Mouse (Mus musculus): ENCODE results near the gene Clip1. TPM values are rescaled to one million over a fixed set of nuclear protein-coding genes. Genes with fewer than 3 reads are reported as not detected.

Clip1 gene
- total and polyA plus RNA-seq, 2 experiments from 2014 or later: 73.1 to 77.5 TPM

GRCm38 (mm10) chr5:123667915-123668314, 16.5 kb downstream of the Clip1 start:
- no peaks in the 10 kb centered on the region for H3K9me3 ChIP-seq (ENCODE audit: low read length)
- no peaks in the 10 kb centered on the region for H3K4me1 ChIP-seq (ENCODE audit: insufficient read depth, low read length)
- no peak for TF ChIP-seq CTCF (IDR thresholded peaks at IDR 0.05)
- 90% methylated on average over 12 of the region's 12 CpGs for WGBS
- no peak for ATAC-seq (ENCODE audit: low FRiP score)
- H3K36me3 ChIP-seq (ENCODE audit: insufficient read depth, low read length): no peaks in the 10 kb centered on the region
- H3K4me2 ChIP-seq (ENCODE audit: low read depth, low read length, poor library complexity, severe bottlenecking): no peak overlapping the region
- H3K4me3 ChIP-seq (ENCODE audit: low read depth, low read length): no peak overlapping the region
- H3K27me3 ChIP-seq (ENCODE audit: insufficient read depth, low read length): no peaks in the 10 kb centered on the region
- no peak overlapping the region for H3K27ac ChIP-seq (ENCODE audit: low read depth, low read length)
- no peak for DNase-seq (ENCODE audit: low spot score)
- no peak overlapping the region for H3K9ac ChIP-seq (replicated peaks; ENCODE audit: low read length, poor library complexity, severe bottlenecking)

- Histone ChIP-seq H3K36me3 (ENCODE audit: insufficient read depth, low read length) (no peaks in the 10 kb centered on the region), H3K9me3 (ENCODE audit: low read length) (no peaks in the 10 kb centered on the region), H3K27ac (ENCODE audit: low read depth, low read length) (no peak overlapping the region), H3K27me3 (ENCODE audit: insufficient read depth, low read length) (no peaks in the 10 kb centered on the region), H3K9ac (replicated peaks; ENCODE audit: low read length, poor library complexity, severe bottlenecking) (no peak overlapping the region), H3K4me3 (ENCODE audit: low read depth, low read length) (no peak overlapping the region), H3K4me1 (ENCODE audit: insufficient read depth, low read length) (no peaks in the 10 kb centered on the region), H3K4me2 (ENCODE audit: low read depth, low read length, poor library complexity, severe bottlenecking) (no peak overlapping the region)
- ATAC-seq (ENCODE audit: low FRiP score): no peak
- 75% methylated on average over 7 of the region's 7 CpGs for WGBS
- no peak for TF ChIP-seq CTCF (IDR thresholded peaks at IDR 0.05)
- no peak for DNase-seq (ENCODE audit: low spot score)
Observed at GRCm38 (mm10) chr5:123665956-123666355, 18.5 kb downstream of the Clip1 start.

- TF ChIP-seq CTCF (IDR thresholded peaks at IDR 0.05): no peak
- H3K9ac ChIP-seq (replicated peaks; ENCODE audit: low read length, poor library complexity, severe bottlenecking): no peak overlapping the region
- H3K36me3 ChIP-seq (ENCODE audit: insufficient read depth, low read length): no peaks in the 10 kb centered on the region
- no peaks in the 10 kb centered on the region for H3K4me1 ChIP-seq (ENCODE audit: insufficient read depth, low read length)
- no peak for DNase-seq (ENCODE audit: low spot score)
- H3K9me3 ChIP-seq (ENCODE audit: low read length): no peaks in the 10 kb centered on the region
- no peaks in the 10 kb centered on the region for H3K27me3 ChIP-seq (ENCODE audit: insufficient read depth, low read length)
- ATAC-seq (ENCODE audit: low FRiP score): no peak
- H3K4me3 ChIP-seq (ENCODE audit: low read depth, low read length): no peak overlapping the region
- H3K4me2 ChIP-seq (ENCODE audit: low read depth, low read length, poor library complexity, severe bottlenecking): no peak overlapping the region
- no peak overlapping the region for H3K27ac ChIP-seq (ENCODE audit: low read depth, low read length)
- WGBS: 84% methylated on average over 7 of the region's 7 CpGs
Observed at GRCm38 (mm10) chr5:123664329-123664728, 20.1 kb downstream of the Clip1 start.

- Histone ChIP-seq H3K4me2 (ENCODE audit: low read depth, low read length, poor library complexity, severe bottlenecking) (no peak overlapping the region), H3K4me1 (ENCODE audit: insufficient read depth, low read length) (no peaks in the 10 kb centered on the region), H3K9me3 (ENCODE audit: low read length) (no peaks in the 10 kb centered on the region), H3K9ac (replicated peaks; ENCODE audit: low read length, poor library complexity, severe bottlenecking) (no peak overlapping the region), H3K27me3 (ENCODE audit: insufficient read depth, low read length) (no peaks in the 10 kb centered on the region), H3K36me3 (ENCODE audit: insufficient read depth, low read length) (no peaks in the 10 kb centered on the region), H3K4me3 (ENCODE audit: low read depth, low read length) (no peak overlapping the region), H3K27ac (ENCODE audit: low read depth, low read length) (no peak overlapping the region)
- ATAC-seq (ENCODE audit: low FRiP score) (no peak), DNase-seq (ENCODE audit: low spot score) (no peak)
- WGBS: 77% methylated on average over 9 of the region's 9 CpGs
- TF ChIP-seq CTCF (IDR thresholded peaks at IDR 0.05): no peak
Observed at GRCm38 (mm10) chr5:123662059-123662458, 22.4 kb downstream of the Clip1 start.

- Histone ChIP-seq H3K4me2 (ENCODE audit: low read depth, low read length, poor library complexity, severe bottlenecking) (no peak overlapping the region), H3K27ac (ENCODE audit: low read depth, low read length) (no peak overlapping the region), H3K9me3 (ENCODE audit: low read length) (no peaks in the 10 kb centered on the region), H3K27me3 (ENCODE audit: insufficient read depth, low read length) (no peaks in the 10 kb centered on the region), H3K4me3 (ENCODE audit: low read depth, low read length) (no peak overlapping the region), H3K36me3 (ENCODE audit: insufficient read depth, low read length) (no peaks in the 10 kb centered on the region), H3K4me1 (ENCODE audit: insufficient read depth, low read length) (no peaks in the 10 kb centered on the region), H3K9ac (replicated peaks; ENCODE audit: low read length, poor library complexity, severe bottlenecking) (no peak overlapping the region)
- DNase-seq (ENCODE audit: low spot score): no peak
- no peak for ATAC-seq (ENCODE audit: low FRiP score)
- 82% methylated on average over 3 of the region's 3 CpGs for WGBS
- TF ChIP-seq CTCF (IDR thresholded peaks at IDR 0.05): no peak
Observed at GRCm38 (mm10) chr5:123661602-123662001, 22.8 kb downstream of the Clip1 start.

- DNase-seq (ENCODE audit: low spot score): no peak
- 79% methylated on average over 7 of the region's 7 CpGs for WGBS
- TF ChIP-seq CTCF (IDR thresholded peaks at IDR 0.05): no peak
Observed at GRCm38 (mm10) chr5:123657651-123658050, 26.8 kb downstream of the Clip1 start.

More at GRCm38 (mm10) chr5:123657651-123658050, 26.8 kb downstream of the Clip1 start:
- Histone ChIP-seq H3K4me2 (ENCODE audit: low read depth, low read length, poor library complexity, severe bottlenecking) (no peak overlapping the region), H3K9ac (replicated peaks; ENCODE audit: low read length, poor library complexity, severe bottlenecking) (no peak overlapping the region), H3K36me3 (ENCODE audit: insufficient read depth, low read length) (peaks cover 12% of the 10 kb centered on the region), H3K9me3 (ENCODE audit: low read length) (no peaks in the 10 kb centered on the region), H3K27ac (ENCODE audit: low read depth, low read length) (no peak overlapping the region), H3K4me1 (ENCODE audit: insufficient read depth, low read length) (no peaks in the 10 kb centered on the region), H3K27me3 (ENCODE audit: insufficient read depth, low read length) (no peaks in the 10 kb centered on the region), H3K4me3 (ENCODE audit: low read depth, low read length) (no peak overlapping the region)
- no peak for ATAC-seq (ENCODE audit: low FRiP score)

All from midbrain, postnatal 0 days (tissue).